Mouse (Mus musculus) MEL (cell line): ENCODE measurements around the gene Tspo2. TPM values are rescaled to one million over a fixed set of nuclear protein-coding genes. Genes with fewer than 3 reads are reported as not detected.

Experiments
- DNase-seq: peaks from one replicate; pipeline ENCODE4 v3.0.0; 2011; ENCODE audit warnings: low read depth, low spot score
- H3K27ac ChIP-seq: 2 replicates; pipeline ENCODE4 v1.5.1; 2012; ENCODE audit warnings: low read depth, mild to moderate bottlenecking, control low read depth, low read length, moderate library complexity; ENCODE audit not compliant: control insufficient read depth
- H3K27me3 ChIP-seq, 2 experiments: fragments of 150-350 bp in 1 of 2; sonication (generic) in 1 of 2; 2 replicates each; pipeline ENCODE4 v1.6.1; 2012; ENCODE audit warnings: low read length in 2 of 2, mild to moderate bottlenecking in 2 of 2, improper control_type of control experiment in 1 of 2, moderate library complexity in 1 of 2; ENCODE audit not compliant: insufficient read depth in 2 of 2, control insufficient read depth in 1 of 2
- H3K36me3 ChIP-seq, 2 experiments: 2 replicates each; pipeline ENCODE4 v1.6.1; 2012 to 2014; ENCODE audit warnings: low read length in 2 of 2, improper control_type of control experiment in 1 of 2, inconsistent platforms in 1 of 2, mild to moderate bottlenecking in 1 of 2; ENCODE audit not compliant: insufficient read depth in 2 of 2, control insufficient read depth in 1 of 2
- H3K4me1 ChIP-seq, 2 experiments: fragments of 150-350 bp in 1 of 2; sonication (generic) in 1 of 2; 2 replicates each; pipeline ENCODE4 v1.6.1; 2012; ENCODE audit warnings: low read length in 2 of 2, improper control_type of control experiment in 1 of 2, mild to moderate bottlenecking in 1 of 2; ENCODE audit not compliant: insufficient read depth in 2 of 2, control insufficient read depth in 1 of 2
- H3K4me3 ChIP-seq, 2 experiments: fragments of 150-350 bp in 1 of 2; sonication (generic) in 1 of 2; 2 replicates each; pipeline ENCODE4 v1.5.1; 2012; ENCODE audit warnings: low read depth in 2 of 2, low read length in 2 of 2, mild to moderate bottlenecking in 2 of 2, moderate library complexity in 2 of 2, control low read depth in 1 of 2, improper control_type of control experiment in 1 of 2; ENCODE audit not compliant: control insufficient read depth in 1 of 2, insufficient read depth in 1 of 2
- H3K79me2 ChIP-seq: 2 replicates; pipeline ENCODE4 v1.6.1; 2012; ENCODE audit warnings: mild to moderate bottlenecking, low read length, moderate library complexity; ENCODE audit not compliant: control insufficient read depth, poor library complexity, insufficient read depth
- H3K9ac ChIP-seq: 2 replicates; pipeline ENCODE4 v1.6.1; 2012; ENCODE audit warnings: low read depth, mild to moderate bottlenecking, control low read depth, low read length, moderate library complexity; ENCODE audit not compliant: control insufficient read depth, poor library complexity, severe bottlenecking
- H3K9me3 ChIP-seq: fragments of 150-350 bp; sonication (generic); replicated peaks from 2 replicates; pipeline ENCODE4 v1.6.1; 2012; ENCODE audit warnings: mild to moderate bottlenecking, low read length, improper control_type of control experiment, moderate library complexity; ENCODE audit not compliant: insufficient read depth
- CHD2 ChIP-seq: IDR thresholded peaks from 2 replicates; pipeline ENCODE4 v1.6.1; 2011; ENCODE audit warnings: low read length, improper control_type of control experiment
- ELF1 ChIP-seq: IDR thresholded peaks from 2 replicates; pipeline ENCODE4 v1.6.1; 2014; ENCODE audit warnings: low read depth, mild to moderate bottlenecking, inconsistent platforms, low read length, improper control_type of control experiment, moderate library complexity
- EP300 ChIP-seq, 2 experiments: IDR thresholded peaks; 2 replicates each; pipeline ENCODE4 v1.6.1; 2011; ENCODE audit warnings: improper control_type of control experiment in 2 of 2, low read length in 2 of 2, low read depth in 1 of 2, mild to moderate bottlenecking in 1 of 2
- ETS1 ChIP-seq: IDR thresholded peaks from 2 replicates; pipeline ENCODE4 v1.6.1; 2012; ENCODE audit warnings: low read depth, mild to moderate bottlenecking, inconsistent platforms, low read length, improper control_type of control experiment, moderate library complexity
- GATA1 ChIP-seq: IDR thresholded peaks from 2 replicates; pipeline ENCODE4 v1.6.1; 2011; ENCODE audit warnings: low read depth, low read length, improper control_type of control experiment
- JUND ChIP-seq: IDR thresholded peaks from 2 replicates; pipeline ENCODE4 v1.6.1; 2011; ENCODE audit warnings: low read depth, mild to moderate bottlenecking, improper control_type of control experiment, low read length
- MAFK ChIP-seq: IDR thresholded peaks from 2 replicates; pipeline ENCODE4 v1.6.1; 2011; ENCODE audit warnings: low read depth, mild to moderate bottlenecking, low read length, improper control_type of control experiment, borderline replicate concordance
- MAX ChIP-seq: IDR thresholded peaks from 2 replicates; pipeline ENCODE4 v1.6.1; 2011; ENCODE audit warnings: low read length, improper control_type of control experiment
- MXI1 ChIP-seq: IDR thresholded peaks from 2 replicates; pipeline ENCODE4 v1.6.1; 2011; ENCODE audit warnings: mild to moderate bottlenecking, low read depth, low read length, improper control_type of control experiment
- MYB ChIP-seq: IDR thresholded peaks from 2 replicates; pipeline ENCODE4 v1.6.1; 2011; ENCODE audit warnings: mild to moderate bottlenecking, low read depth, low read length, improper control_type of control experiment
- NELFE ChIP-seq: IDR thresholded peaks from 2 replicates; pipeline ENCODE4 v1.6.1; 2011; ENCODE audit warnings: low read depth, low read length, improper control_type of control experiment
- NRF1 ChIP-seq: IDR thresholded peaks from 2 replicates; pipeline ENCODE4 v1.6.1; 2014; ENCODE audit warnings: low read depth, mild to moderate bottlenecking, inconsistent platforms, low read length, improper control_type of control experiment, moderate library complexity; ENCODE audit not compliant: poor library complexity, insufficient read depth, severe bottlenecking
- POLR2A ChIP-seq, 2 experiments: IDR thresholded peaks; 2 replicates each; pipeline ENCODE4 v1.6.1; 2011 to 2012; ENCODE audit warnings: low read length in 2 of 2, mild to moderate bottlenecking in 2 of 2, control low read depth in 1 of 2, improper control_type of control experiment in 1 of 2, low read depth in 1 of 2, moderate library complexity in 1 of 2; ENCODE audit not compliant: control insufficient read depth in 1 of 2, insufficient read depth in 1 of 2, poor library complexity in 1 of 2
- POLR2AphosphoS5 ChIP-seq: IDR thresholded peaks from 2 replicates; pipeline ENCODE4 v1.6.1; 2012; ENCODE audit warnings: low read depth, borderline replicate concordance, mild to moderate bottlenecking, inconsistent platforms, low read length, moderate library complexity, mixed read lengths
- RCOR1 ChIP-seq: IDR thresholded peaks from 2 replicates; pipeline ENCODE4 v1.6.1; 2012; ENCODE audit warnings: low read depth, mild to moderate bottlenecking, inconsistent platforms, low read length, improper control_type of control experiment
- TCF12 ChIP-seq: IDR thresholded peaks from 2 replicates; pipeline ENCODE4 v1.6.1; 2014; ENCODE audit warnings: low read depth, mild to moderate bottlenecking, inconsistent platforms, low read length, improper control_type of control experiment, moderate library complexity
- USF1 ChIP-seq: IDR thresholded peaks from 2 replicates; pipeline ENCODE4 v1.6.1; 2014; ENCODE audit warnings: low read depth, mild to moderate bottlenecking, inconsistent platforms, low read length, improper control_type of control experiment, moderate library complexity
- USF2 ChIP-seq, 2 experiments: IDR thresholded peaks; 2 replicates each; pipeline ENCODE4 v1.6.1; 2011 to 2012; ENCODE audit warnings: improper control_type of control experiment in 2 of 2, low read length in 2 of 2, borderline replicate concordance in 1 of 2, inconsistent platforms in 1 of 2, low read depth in 1 of 2, mild to moderate bottlenecking in 1 of 2; ENCODE audit not compliant: insufficient read depth in 1 of 2
- ZC3H11A ChIP-seq: IDR thresholded peaks from 2 replicates; pipeline ENCODE4 v1.6.1; 2012; ENCODE audit warnings: low read depth, mild to moderate bottlenecking, inconsistent platforms, low read length, improper control_type of control experiment
- ZKSCAN1 ChIP-seq: IDR thresholded peaks from 2 replicates; pipeline ENCODE4 v1.6.1; 2012; ENCODE audit warnings: low read depth, mild to moderate bottlenecking, inconsistent platforms, low read length, improper control_type of control experiment, moderate library complexity
- polyA plus RNA-seq, 2 experiments: library from polyadenylated mRNA; stranded (reverse) in 1 of 2; unstranded in 1 of 2; fragments of >175 nt in 1 of 2; fragments of >200 nt in 1 of 2; gene quantifications; 2 replicates each; pipeline versions ENCODE4 v1.2.1 to v1.2.4; 2012; ENCODE audit warnings: low replicate concordance in 2 of 2, low read depth in 1 of 2; ENCODE audit not compliant: insufficient read length in 2 of 2, insufficient read depth in 1 of 2, missing spikeins in 1 of 2
- total RNA-seq: library from RNA; depleted of rRNA; stranded (reverse); fragments of 300-350 nt; gene quantifications from 2 replicates; pipeline ENCODE4 v1.2.3, GENCODE M21; 2012; rRNA removed

Gene Tspo2
- total and polyA plus RNA-seq, 3 experiments, result 3.7 to 14.6 TPM; not detected in 1

- Histone ChIP-seq H3K4me1 (peaks cover 9 to 23% of the 10 kb centered on the region in 2 experiments), H3K9ac (no peak overlapping the region)
Observed at GRCm38 (mm10) chr17:48402751-48403150, 48.6 kb downstream of the Tspo2 start.

GRCm38 (mm10) chr17:48401710-48402109 lies 49.6 kb downstream of the Tspo2 start:
- no peak for DNase-seq
- peaks cover 8 to 13% of the 10 kb centered on the region in 2 experiments for H3K4me1 ChIP-seq
- H3K4me3 ChIP-seq, result no peak overlapping the region
- peaks cover 68% of the 10 kb centered on the region for H3K79me2 ChIP-seq
- H3K27ac ChIP-seq, result no peak overlapping the region
- no peak overlapping the region for H3K9ac ChIP-seq
- no peaks in the 10 kb centered on the region for H3K9me3 ChIP-seq
- peaks cover 25 to 43% of the 10 kb centered on the region in 2 experiments for H3K36me3 ChIP-seq
- TF ChIP-seq MAX (no peak), POLR2A (IDR thresholded peaks at IDR 0.05; ENCODE audit: control insufficient read depth in 1 of 2, insufficient read depth in 1 of 2, low read depth in 1 of 2, low read length in 2 of 2, poor library complexity in 1 of 2) (0 out of 4 replicates have a peak, but pooled peaks of 1 of the 2 experiments have one; percentile 1)
- no peaks in the 10 kb centered on the region for H3K27me3 ChIP-seq

More at GRCm38 (mm10) chr17:48402751-48403150, 48.6 kb downstream of the Tspo2 start:
- TF ChIP-seq JUND, result no peak
- TF ChIP-seq ZC3H11A, result no peak
- no peak for TF ChIP-seq EP300 (IDR thresholded peaks at IDR 0.05; ENCODE audit: low read depth in 1 of 2, low read length in 2 of 2)
- TF ChIP-seq USF1, result no peak
- no peak for TF ChIP-seq USF2 (IDR thresholded peaks at IDR 0.05; ENCODE audit: borderline replicate concordance in 1 of 2, insufficient read depth in 1 of 2, low read depth in 1 of 2, low read length in 2 of 2)
- no peak for TF ChIP-seq ETS1
- TF ChIP-seq MXI1, result no peak
- TF ChIP-seq POLR2A (IDR thresholded peaks at IDR 0.05; ENCODE audit: control insufficient read depth in 1 of 2, insufficient read depth in 1 of 2, low read depth in 1 of 2, low read length in 2 of 2, poor library complexity in 1 of 2), result no peak
- TF ChIP-seq MYB, result no peak
- no peak for TF ChIP-seq MAFK
- no peak for TF ChIP-seq POLR2AphosphoS5
- no peak for TF ChIP-seq NRF1
- no peak for TF ChIP-seq GATA1
- no peak for TF ChIP-seq CHD2
- no peak for TF ChIP-seq ZKSCAN1
- no peak for TF ChIP-seq NELFE
- TF ChIP-seq ELF1, result no peak
- no peak for TF ChIP-seq RCOR1
- no peak for TF ChIP-seq TCF12
- DNase-seq, result no peak
- Histone ChIP-seq H3K79me2 (peaks cover 75% of the 10 kb centered on the region), H3K27me3 (no peaks in the 10 kb centered on the region), H3K4me3 (no peak overlapping the region), H3K36me3 (peaks cover 34 to 36% of the 10 kb centered on the region in 2 experiments), H3K9me3 (no peaks in the 10 kb centered on the region), H3K27ac (no peak overlapping the region)

Other genes with a start within 250 kb of the Tspo2 start
- not detected in 2 replicates for gene Trem1, start 218.8 kb downstream of the Tspo2 start, total RNA-seq
- under 1 TPM in 1 of 2 experiments, not detected in 1; 0.06 TPM for gene Trem1, start 218.8 kb downstream of the Tspo2 start, polyA plus RNA-seq
- not detected in 2 replicates for gene Trem3, start 203.7 kb downstream of the Tspo2 start, total RNA-seq
- gene Trem3, start 203.7 kb downstream of the Tspo2 start, polyA plus RNA-seq, result not detected
- 0.35 and 0.56 TPM in 2 replicates for gene Treml4, start 187.2 kb downstream of the Tspo2 start, total RNA-seq
- 1 to 10 TPM in 1 of 2 experiments, not detected in 1; 1.4 TPM for gene Treml4, start 187.2 kb downstream of the Tspo2 start, polyA plus RNA-seq
- gene Treml2, start 152.0 kb downstream of the Tspo2 start, total RNA-seq, result 21.5 and 27.7 TPM in 2 replicates
- 10 to 100 TPM in 1 of 2 experiments, not detected in 1; 52.7 TPM for gene Treml2, start 152.0 kb downstream of the Tspo2 start, polyA plus RNA-seq
- gene B430306N03Rik, start 135.4 kb downstream of the Tspo2 start, total RNA-seq, result 0.13 and 0.19 TPM in 2 replicates
- gene B430306N03Rik, start 135.4 kb downstream of the Tspo2 start, polyA plus RNA-seq, result under 1 TPM in 1 of 2 experiments, not detected in 1; 0.68 TPM
- 0.04 and 0.26 TPM in 2 replicates for gene Trem2, start 105.1 kb downstream of the Tspo2 start, total RNA-seq
- under 1 TPM in 1 of 2 experiments, not detected in 1; 0.26 TPM for gene Trem2, start 105.1 kb downstream of the Tspo2 start, polyA plus RNA-seq
- gene Treml1, start 91.6 kb downstream of the Tspo2 start, total RNA-seq, result 0.69 and 0.96 TPM in 2 replicates
- gene Treml1, start 91.6 kb downstream of the Tspo2 start, polyA plus RNA-seq, result 1 to 10 TPM in 1 of 2 experiments, not detected in 1; 1.7 TPM
- gene Nfya, start 41.6 kb downstream of the Tspo2 start, total RNA-seq, result 48.1 and 56.9 TPM in 2 replicates
- gene Nfya, start 41.6 kb downstream of the Tspo2 start, polyA plus RNA-seq, result 10 to 100 TPM in 1 of 2 experiments, not detected in 1; 97.8 TPM
- 21.2 and 21.5 TPM in 2 replicates for gene Oard1, start 41.5 kb downstream of the Tspo2 start, total RNA-seq
- gene Oard1, start 41.5 kb downstream of the Tspo2 start, polyA plus RNA-seq, result 10 to 100 TPM in 1 of 2 experiments, not detected in 1; 24.4 TPM
- 0.19 and 0.23 TPM in 2 replicates for gene Apobec2, start 18.6 kb downstream of the Tspo2 start, total RNA-seq
- under 1 TPM in 1 of 2 experiments, not detected in 1; 0.42 TPM for gene Apobec2, start 18.6 kb downstream of the Tspo2 start, polyA plus RNA-seq
- 3.8 and 4.7 TPM in 2 replicates for gene Unc5cl, start 3.4 kb upstream of the Tspo2 start, total RNA-seq
- gene Unc5cl, start 3.4 kb upstream of the Tspo2 start, polyA plus RNA-seq, result 1 to 10 TPM in 1 of 2 experiments, not detected in 1; 7.7 TPM